Mouse (Mus musculus) cerebellum, postnatal 4 days (tissue): ENCODE measurements around the gene Yeats2.

Source experiments
- DNase-seq, 2 experiments: peaks; one replicate each; pipeline ENCODE4 v3.0.0; 2022; ENCODE audit warnings: low spot score in 2 of 2, mixed read lengths in 1 of 2

The Yeats2 gene

GRCm38 (mm10) chr16:20280238-20280637 lies 139.4 kb downstream of the Yeats2 start:
- DNase-seq, result no peak
